Mouse (Mus musculus) granulocyte monocyte progenitor cell, adult 5-6 weeks (primary cell): ENCODE results near the gene Rhox4a. TPM values are rescaled to one million over a fixed set of nuclear protein-coding genes. Genes with fewer than 3 reads are reported as not detected.
"Not testable (repeated sequence)": the region's sequence is repeated elsewhere in the genome, so short reads cannot be mapped to it uniquely, and the experiment has no call there.

Experiments used
- ATAC-seq: replicated peaks from 2 replicates; pipeline ENCODE4 v1.8.0; 2016; ENCODE audit warnings: mild to moderate bottlenecking, moderate TSS enrichment, inconsistent platforms; ENCODE audit not compliant: poor library complexity, severe bottlenecking
- total RNA-seq, 2 experiments: library from RNA; stranded (forward) in 1 of 2; stranded (reverse) in 1 of 2; fragments of 200-712, 200-1000 nt in 1 of 2; fragments of >200 nt in 1 of 2; fragmentation: Nextera tagmentation in 1 of 2; gene quantifications; 2 replicates each; pipeline ENCODE4 v1.2.3; 2014 to 2017

The Rhox4a gene
- total RNA-seq (2014; fragmentation: Nextera tagmentation): not detected in 2 replicates
- not detected in 2 replicates for total RNA-seq (2017)

- not testable (repeated sequence) for ATAC-seq
These were observed at the start of gene Rhox4a for GRCm38 (mm10) chrX:37265038-37265437. Rhox4a (plus strand) TSS chrX:37265338.

GRCm38 (mm10) chrX:37222158-37222557, 43.0 kb upstream of the Rhox4a start, which contains the start of gene Rhox1:
Rhox1 (minus strand) TSS chrX:37222258.
- ATAC-seq: not testable (repeated sequence)

- not testable (repeated sequence) for ATAC-seq
These were observed 20.5 kb upstream of the Rhox4a start, which contains the start of gene Rhox2a for GRCm38 (mm10) chrX:37244676-37245075. Rhox2a (plus strand) TSS chrX:37244976.

- not testable (repeated sequence) for ATAC-seq
These were observed 15.5 kb upstream of the Rhox4a start, which contains the start of gene Rhox3a for GRCm38 (mm10) chrX:37249619-37250018. Rhox3a (plus strand) TSS chrX:37249919.

Other genes starting within 250 kb of the Rhox4a start
- gene Sowahd, start 216.5 kb upstream of the Rhox4a start, total RNA-seq (2014; fragmentation: Nextera tagmentation): 0.38 TPM in 1 of 2 replicates, not detected in the other
- gene Sowahd, start 216.5 kb upstream of the Rhox4a start, total RNA-seq (2017): 0.15 and 1.2 TPM in 2 replicates
- 2,391 and 2,751 TPM in 2 replicates for gene Rpl39, start 179.9 kb upstream of the Rhox4a start, total RNA-seq (2014; fragmentation: Nextera tagmentation)
- gene Rpl39, start 179.9 kb upstream of the Rhox4a start, total RNA-seq (2017): 3,105 and 3,852 TPM in 2 replicates
- gene Upf3b, start 155.0 kb upstream of the Rhox4a start, total RNA-seq (2014; fragmentation: Nextera tagmentation): 48.5 and 59.1 TPM in 2 replicates
- gene Upf3b, start 155.0 kb upstream of the Rhox4a start, total RNA-seq (2017): 57.7 and 58.8 TPM in 2 replicates
- gene Nkap, start 138.5 kb upstream of the Rhox4a start, total RNA-seq (2014; fragmentation: Nextera tagmentation): 11.0 and 15.8 TPM in 2 replicates
- gene Nkap, start 138.5 kb upstream of the Rhox4a start, total RNA-seq (2017): 16.3 and 65.0 TPM in 2 replicates
- not detected in 2 replicates for gene Akap14, start 96.5 kb upstream of the Rhox4a start, total RNA-seq (2014; fragmentation: Nextera tagmentation)
- not detected in 2 replicates for gene Akap14, start 96.5 kb upstream of the Rhox4a start, total RNA-seq (2017)
- gene Ndufa1, start 74.2 kb upstream of the Rhox4a start, total RNA-seq (2014; fragmentation: Nextera tagmentation): 227 and 528 TPM in 2 replicates
- 90.1 and 112 TPM in 2 replicates for gene Ndufa1, start 74.2 kb upstream of the Rhox4a start, total RNA-seq (2017)
- gene Rnf113a1, start 74.1 kb upstream of the Rhox4a start, total RNA-seq (2014; fragmentation: Nextera tagmentation): 0.73 and 5.8 TPM in 2 replicates
- 2.9 and 3.8 TPM in 2 replicates for gene Rnf113a1, start 74.1 kb upstream of the Rhox4a start, total RNA-seq (2017)
- gene Gm9, start 54.3 kb upstream of the Rhox4a start, total RNA-seq (2014; fragmentation: Nextera tagmentation): not detected in 2 replicates
- not detected in 2 replicates for gene Gm9, start 54.3 kb upstream of the Rhox4a start, total RNA-seq (2017)
- gene Rhox1, start 43.1 kb upstream of the Rhox4a start, total RNA-seq (2014; fragmentation: Nextera tagmentation): not detected in 2 replicates
- gene Rhox1, start 43.1 kb upstream of the Rhox4a start, total RNA-seq (2017): not detected in 2 replicates
- gene Rhox2a, start 20.4 kb upstream of the Rhox4a start, total RNA-seq (2014; fragmentation: Nextera tagmentation): not detected in 2 replicates
- gene Rhox2a, start 20.4 kb upstream of the Rhox4a start, total RNA-seq (2017): not detected in 2 replicates
- not detected in 2 replicates for gene Rhox3a, start 15.4 kb upstream of the Rhox4a start, total RNA-seq (2014; fragmentation: Nextera tagmentation)
- gene Rhox3a, start 15.4 kb upstream of the Rhox4a start, total RNA-seq (2017): not detected in 2 replicates
- not detected in 2 replicates for gene Rhox3a2, start 114.7 kb downstream of the Rhox4a start, total RNA-seq (2014; fragmentation: Nextera tagmentation)
- gene Rhox3a2, start 114.7 kb downstream of the Rhox4a start, total RNA-seq (2017): not detected in 2 replicates
- gene Rhox4a2, start 125.5 kb downstream of the Rhox4a start, total RNA-seq (2014; fragmentation: Nextera tagmentation): not detected in 2 replicates
- gene Rhox4a2, start 125.5 kb downstream of the Rhox4a start, total RNA-seq (2017): not detected in 2 replicates
- not detected in 2 replicates for gene Rhox2b, start 146.7 kb downstream of the Rhox4a start, total RNA-seq (2014; fragmentation: Nextera tagmentation)
- not detected in 2 replicates for gene Rhox2b, start 146.7 kb downstream of the Rhox4a start, total RNA-seq (2017)
- gene Rhox4b, start 167.2 kb downstream of the Rhox4a start, total RNA-seq (2014; fragmentation: Nextera tagmentation): not detected in 2 replicates
- gene Rhox4b, start 167.2 kb downstream of the Rhox4a start, total RNA-seq (2017): not detected in 2 replicates
- gene Rhox2c, start 188.3 kb downstream of the Rhox4a start, total RNA-seq (2014; fragmentation: Nextera tagmentation): not detected in 2 replicates
- not detected in 2 replicates for gene Rhox2c, start 188.3 kb downstream of the Rhox4a start, total RNA-seq (2017)
- gene Rhox3c, start 193.2 kb downstream of the Rhox4a start, total RNA-seq (2014; fragmentation: Nextera tagmentation): not detected in 2 replicates
- not detected in 2 replicates for gene Rhox3c, start 193.2 kb downstream of the Rhox4a start, total RNA-seq (2017)
- not detected in 2 replicates for gene Rhox4c, start 215.0 kb downstream of the Rhox4a start, total RNA-seq (2014; fragmentation: Nextera tagmentation)
- gene Rhox4c, start 215.0 kb downstream of the Rhox4a start, total RNA-seq (2017): not detected in 2 replicates
- gene Rhox2d, start 228.1 kb downstream of the Rhox4a start, total RNA-seq (2014; fragmentation: Nextera tagmentation): not detected in 2 replicates
- gene Rhox2d, start 228.1 kb downstream of the Rhox4a start, total RNA-seq (2017): not detected in 2 replicates
- not detected in 2 replicates for gene Rhox4d, start 249.0 kb downstream of the Rhox4a start, total RNA-seq (2014; fragmentation: Nextera tagmentation)
- gene Rhox4d, start 249.0 kb downstream of the Rhox4a start, total RNA-seq (2017): not detected in 2 replicates